Mouse (Mus musculus) CD4-positive, CD25-positive, alpha-beta regulatory T cell, adult 2 months (primary cell): ENCODE measurements at regions not wholly inside any gene's neighbourhood (a gene's known extent, or its start where the extent isn't known, plus 50 kb on each side); places are given as distances from the start of the nearest gene placed in this dataset.
A peak's percentile ranks its signal among the peaks of the same experiment; 100 is the strongest.

Experiments
- DNase-seq: peaks from one replicate; pipeline ENCODE4 v3.0.0-alpha.2; 2012; ENCODE audit warnings: low read depth, low spot score

DNA sequence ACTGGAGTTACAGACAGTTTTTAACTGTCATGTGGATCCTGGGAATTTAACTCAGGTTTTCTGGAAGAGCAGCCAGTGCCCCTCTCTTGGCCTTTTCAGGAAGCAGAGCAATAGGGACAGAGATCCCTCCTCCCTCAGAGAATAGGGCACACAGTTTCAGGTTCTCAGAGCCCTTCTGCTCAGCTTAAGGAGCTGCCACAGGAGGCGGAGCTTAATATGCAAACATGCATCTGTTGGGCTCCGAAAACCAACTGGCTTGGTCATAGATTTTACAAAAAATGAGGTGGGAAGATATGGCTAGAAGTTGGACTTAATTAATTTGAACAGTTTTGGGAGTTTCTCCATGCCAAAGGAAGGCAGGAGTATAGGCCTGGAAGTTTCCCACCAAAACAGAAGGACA lies 61.9 kb upstream of the Znrf2 start:
- no peak for DNase-seq

DNA sequence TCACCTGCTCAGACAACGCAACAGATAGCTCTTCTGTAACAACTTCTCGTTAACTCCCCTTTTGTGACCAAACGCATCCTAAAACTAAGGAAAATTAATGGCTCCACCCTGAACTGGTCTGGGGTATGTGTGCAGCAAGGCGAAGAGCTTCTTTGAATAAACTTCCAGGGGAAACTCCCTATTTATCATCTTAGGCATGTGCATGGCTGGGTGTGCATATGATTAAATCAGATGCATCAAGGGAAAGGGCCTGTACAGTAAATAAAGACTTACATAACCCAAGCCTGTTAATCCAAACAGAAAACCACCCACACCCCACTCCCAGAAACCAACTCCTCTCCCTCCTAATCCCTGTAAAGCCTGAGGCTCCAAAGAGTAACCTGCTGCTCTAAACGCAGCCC lies 59.2 kb upstream of the Znrf2 start:
- peak; percentile 53 for DNase-seq

DNA sequence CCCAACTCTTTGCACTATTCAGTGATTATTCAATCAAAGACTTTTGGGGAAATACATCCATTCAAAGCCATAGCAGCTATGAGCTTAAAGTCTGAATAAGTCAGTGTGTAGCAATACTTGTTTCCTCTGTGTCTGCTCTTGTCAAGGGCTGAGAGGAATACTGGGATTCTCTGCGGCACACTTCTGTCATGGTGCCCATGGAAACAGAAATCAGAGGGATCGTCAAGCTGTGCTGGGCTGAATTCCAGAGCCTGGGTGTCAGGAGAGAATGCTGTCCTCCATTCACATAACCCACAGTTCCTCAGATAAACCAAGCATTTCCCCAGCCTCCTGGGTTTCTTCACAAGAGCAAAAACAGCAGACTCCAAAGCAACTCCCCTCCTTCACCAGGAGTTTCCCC lies 58.6 kb upstream of the Znrf2 start:
- no peak for DNase-seq

DNA sequence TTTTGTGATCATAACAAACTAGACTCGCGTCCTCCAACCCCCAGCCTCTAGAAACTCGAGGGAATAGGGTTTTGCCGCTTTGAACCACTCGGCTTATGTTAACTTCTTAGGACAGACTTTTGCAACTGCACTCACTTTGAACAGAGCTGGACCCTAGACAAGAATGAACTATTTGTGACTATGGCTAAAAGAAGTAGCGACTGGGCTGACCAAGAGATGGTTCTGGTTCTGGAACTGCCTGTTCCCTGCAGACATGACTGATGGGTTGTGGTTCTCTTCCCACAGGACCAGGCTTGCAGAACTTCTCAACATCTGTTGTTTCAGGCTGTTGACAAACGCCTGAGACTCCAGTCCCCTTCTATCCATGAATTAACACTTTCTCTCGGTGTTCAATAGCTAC lies 57.5 kb upstream of the Znrf2 start:
- no peak for DNase-seq

DNA sequence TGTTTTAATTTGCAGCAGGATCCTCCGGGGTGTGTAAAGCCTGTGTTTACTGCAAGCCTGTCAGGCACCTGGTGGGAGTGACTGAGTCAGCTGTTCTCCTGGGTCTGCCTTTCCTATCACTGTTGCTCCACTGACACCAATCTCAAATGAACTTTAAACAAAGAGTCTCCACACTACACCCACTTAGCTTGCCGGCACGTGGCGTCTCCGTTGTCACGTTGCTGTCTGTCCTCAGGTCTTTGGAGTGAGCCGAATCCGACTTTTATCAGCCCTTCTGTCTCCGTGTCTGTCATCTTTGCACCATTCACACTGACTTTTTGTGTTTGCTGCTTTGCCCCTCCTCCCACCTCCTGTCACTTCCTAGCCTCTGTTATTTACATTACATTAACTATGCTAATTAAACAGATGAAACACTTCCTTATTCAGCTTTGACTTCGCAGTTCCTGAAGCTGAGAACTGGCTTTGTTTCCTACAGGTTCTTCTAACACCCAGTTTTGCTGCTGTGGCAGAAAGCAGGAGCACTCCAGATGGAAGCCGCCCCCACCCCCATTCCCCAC lies 56.7 kb upstream of the Znrf2 start:
- DNase-seq, result peak; percentile 84

DNA sequence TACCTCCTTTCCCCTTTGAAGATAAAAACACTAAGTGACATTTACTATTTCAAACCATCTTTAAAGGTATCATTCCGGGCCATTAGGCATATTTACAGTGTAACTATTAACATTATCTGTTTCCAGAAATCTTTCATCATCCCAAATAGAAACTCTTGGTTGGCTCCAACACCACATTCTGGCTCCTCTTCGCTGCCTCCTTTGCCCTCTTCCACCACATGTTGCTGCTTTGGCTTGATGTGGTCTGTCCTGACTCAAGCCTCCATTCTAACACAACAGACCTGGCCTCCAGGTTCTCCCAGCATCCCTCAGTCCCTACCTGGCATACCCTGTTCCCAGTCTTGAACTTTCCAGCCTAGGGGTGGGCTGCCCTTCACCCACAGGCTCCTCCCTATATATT lies 56.2 kb upstream of the Znrf2 start:
- peak; percentile 36 for DNase-seq

DNA sequence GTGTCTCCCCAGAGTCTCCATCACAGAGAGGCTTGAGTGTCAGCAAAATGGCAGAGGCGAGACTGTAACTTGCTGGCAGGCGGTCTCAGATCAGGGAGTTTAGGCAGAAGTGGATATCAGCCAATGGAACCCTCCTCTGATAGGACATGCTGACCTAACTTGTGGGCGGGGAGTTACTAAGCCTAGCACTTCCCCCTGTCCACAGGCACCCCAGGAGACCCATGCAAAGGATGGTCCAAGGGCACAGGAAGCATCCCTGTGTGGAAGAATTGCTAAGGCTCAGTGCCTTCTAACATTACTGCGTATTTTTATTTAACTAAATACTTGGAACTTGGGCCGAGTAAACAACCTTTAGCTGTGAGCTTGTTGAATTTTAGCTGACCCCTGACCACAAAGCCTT lies 54.7 kb upstream of the Znrf2 start:
- DNase-seq, result no peak

DNA sequence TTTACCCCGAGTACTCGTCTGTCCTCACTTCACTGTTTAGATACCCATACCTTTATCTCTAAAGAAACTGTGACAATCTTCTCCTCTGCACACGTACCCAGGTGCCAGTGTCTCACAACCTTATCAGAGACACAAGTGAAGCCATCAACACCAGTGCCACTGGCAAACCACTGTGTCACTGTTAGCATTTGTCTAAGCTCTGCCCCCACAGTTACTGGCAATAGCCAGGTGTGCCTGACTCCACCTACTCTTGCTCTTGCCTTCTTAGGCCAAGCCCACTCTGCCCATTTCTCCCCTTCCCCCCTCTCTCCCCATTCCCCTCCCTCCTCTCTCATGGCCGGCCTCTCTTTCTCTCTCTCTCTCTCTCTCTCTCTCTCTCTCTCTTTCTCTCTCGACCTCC lies 54.2 kb upstream of the Znrf2 start:
- DNase-seq, result peak; percentile 27

DNA sequence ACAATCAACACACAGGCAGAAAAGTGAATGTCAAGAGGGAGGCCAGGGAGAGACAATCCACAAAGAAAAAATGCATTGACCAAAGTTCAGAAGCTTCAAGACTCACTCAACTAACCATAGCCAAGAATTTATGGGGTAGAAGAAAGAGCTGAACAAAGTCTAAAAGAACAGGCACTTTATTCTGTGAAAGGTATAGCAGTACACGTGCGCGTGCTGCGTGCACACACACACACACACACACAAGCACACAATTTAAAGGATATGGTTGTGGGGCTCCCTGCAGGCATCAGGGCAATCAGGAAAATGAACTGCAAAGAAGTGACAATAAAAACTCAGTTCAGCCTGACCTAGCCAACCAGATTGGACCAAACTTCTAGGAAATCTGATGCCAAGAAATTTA lies 53.0 kb upstream of the Znrf2 start:
- DNase-seq, result no peak

DNA sequence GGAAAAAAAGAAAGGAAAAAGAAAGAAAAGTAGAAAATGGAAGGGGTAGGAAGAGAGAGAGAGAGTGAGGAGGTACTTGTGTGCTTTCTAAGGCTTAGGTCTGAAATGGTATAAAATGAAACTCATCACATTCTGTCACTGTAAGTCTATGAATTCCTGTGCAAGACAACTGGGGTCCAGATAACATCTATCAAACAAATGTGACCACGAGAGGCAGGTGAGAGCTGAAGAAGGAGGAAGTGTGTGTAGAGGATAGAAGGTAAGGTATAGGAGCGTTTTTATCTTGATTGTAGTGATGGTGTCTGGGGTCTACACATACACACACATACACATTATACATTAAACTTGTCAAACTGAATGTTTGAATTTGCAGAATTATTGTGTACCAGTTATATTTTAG lies 51.0 kb upstream of the Znrf2 start:
- DNase-seq, result peak; percentile 54

DNA sequence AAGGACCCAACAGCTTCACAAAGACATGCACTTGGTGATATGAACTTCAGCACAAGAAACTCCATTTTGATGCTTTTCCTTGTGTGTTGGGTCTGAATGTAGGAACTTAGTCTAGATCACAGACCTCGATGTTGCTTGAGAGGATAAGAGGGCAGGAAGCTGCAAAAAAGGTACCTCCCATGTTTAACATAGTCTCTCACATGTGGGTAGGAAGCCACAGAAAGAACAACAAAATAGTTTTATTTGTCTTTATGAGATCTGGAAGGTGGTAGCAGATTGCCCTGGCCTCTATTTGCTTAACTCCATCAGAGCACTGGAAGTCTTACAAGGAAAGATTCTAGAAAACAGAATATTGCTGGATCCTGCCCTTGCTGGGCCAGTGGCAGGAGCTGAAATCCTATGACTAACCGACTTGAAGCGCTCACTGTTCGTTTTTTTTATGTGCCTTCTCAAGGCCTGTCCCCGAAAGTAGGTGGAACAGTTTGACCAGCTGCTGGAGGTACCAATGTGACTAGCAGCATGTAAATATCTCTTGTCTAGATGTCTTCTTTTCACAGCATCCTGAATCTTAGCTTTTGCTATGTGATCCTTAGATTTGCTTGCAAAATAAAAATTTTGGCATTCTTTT lies 50.1 kb upstream of the Znrf2 start:
- DNase-seq, result peak; percentile 66
